Comparison of ENCODE assay signal across 17 mouse cellular contexts in the genomic region with DNA sequence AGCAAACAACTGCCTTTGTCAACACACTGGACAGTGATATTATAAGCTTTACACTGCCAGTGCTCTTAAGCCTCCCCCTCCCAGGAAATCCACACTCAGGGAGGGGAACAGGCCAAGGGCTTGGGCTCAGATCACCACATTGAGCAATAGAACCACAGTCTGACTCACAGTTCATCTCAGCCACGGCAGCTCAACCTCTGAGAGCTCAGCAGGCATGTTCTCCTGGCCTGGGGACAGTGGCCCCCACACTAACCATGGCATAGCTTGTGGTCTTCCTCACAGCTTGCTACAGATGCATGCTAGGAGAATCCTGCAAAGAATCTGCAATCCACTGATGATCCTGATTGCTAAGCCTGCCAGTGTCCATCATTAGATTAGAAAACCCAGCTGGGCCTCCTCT. TPM values are rescaled to one million over a fixed set of nuclear protein-coding genes. Genes with fewer than 3 reads are reported as not detected.
"Had no signal": no experiment of that assay in that cellular context is flagged by ENCODE, and none has a peak within 500 bp of the region (broad histone marks: within the 10 kb centered on the region; RNA-seq: fewer than 3 reads in every experiment).

No protein-coding gene starts in this region.

RNA-seq across cellular contexts. Expression of a gene that starts 47.5 kb away (rescaled TPM):
- total RNA-seq: midbrain, postnatal 0 days; monocyte, adult 5-6 weeks had no signal
- polyA plus RNA-seq: liver, embryonic 13.5 days; liver, postnatal 0 days; lung, adult 2 months; lung, embryonic 15.5 days; lung, postnatal 0 days; midbrain, embryonic 11.5 days; midbrain, embryonic 13.5 days; midbrain, embryonic 15.5 days; midbrain, postnatal 0 days; neural tube, embryonic 11.5 days; neural tube, embryonic 13.5 days; neural tube, embryonic 15.5 days; small intestine, adult 2 months; stomach, embryonic 14.5 days; stomach, embryonic 16.5 days; thymus, postnatal 0 days had no signal

RNA-seq across cellular contexts. Expression of a gene that starts 49.6 kb away (rescaled TPM):
- total RNA-seq: midbrain, postnatal 0 days; monocyte, adult 5-6 weeks had no signal
- polyA plus RNA-seq: liver, postnatal 0 days; lung, adult 2 months; lung, embryonic 15.5 days; lung, postnatal 0 days; midbrain, embryonic 11.5 days; midbrain, embryonic 13.5 days; midbrain, embryonic 15.5 days; midbrain, postnatal 0 days; neural tube, embryonic 11.5 days; neural tube, embryonic 13.5 days; neural tube, embryonic 15.5 days; small intestine, adult 2 months; stomach, embryonic 14.5 days; stomach, embryonic 16.5 days had no signal
